Mouse (Mus musculus) ES-CJ7 (cell line): ENCODE results near the gene Adat1.
A peak's percentile ranks its signal among the peaks of the same experiment; 100 is the strongest.

ENCODE experiments used
- DNase-seq: peaks from one replicate; pipeline ENCODE4 v3.0.0; 2011; ENCODE audit warnings: low read depth, low spot score

Gene Adat1

GRCm38 (mm10) chr8:111938076-111938985, 53.8 kb downstream of the Adat1 start:
- DNase-seq, result peak; percentile 88

GRCm38 (mm10) chr8:111937184-111937583, 54.9 kb downstream of the Adat1 start:
- peak; percentile 58 for DNase-seq

- peak; percentile 57 for DNase-seq
Measured at GRCm38 (mm10) chr8:111934201-111934600, 57.9 kb downstream of the Adat1 start.

- DNase-seq, result peak; percentile 99
Measured at GRCm38 (mm10) chr8:111933348-111934076, 58.6 kb downstream of the Adat1 start, which contains the start of gene Tmem231. Gene Tmem231 (minus strand): TSS chr8:111933881.

GRCm38 (mm10) chr8:111932580-111933336, 59.3 kb downstream of the Adat1 start:
- peak; percentile 96 for DNase-seq

- peak; percentile 78 for DNase-seq
Measured at GRCm38 (mm10) chr8:111931721-111932120, 60.4 kb downstream of the Adat1 start.

GRCm38 (mm10) chr8:111929648-111930344, 62.3 kb downstream of the Adat1 start:
- no peak for DNase-seq

- peak; percentile 79 for DNase-seq
Measured at GRCm38 (mm10) chr8:111924976-111925375, 67.1 kb downstream of the Adat1 start.

GRCm38 (mm10) chr8:111923383-111923804, 68.7 kb downstream of the Adat1 start:
- DNase-seq, result peak; percentile 91

GRCm38 (mm10) chr8:111920971-111921370, 71.1 kb downstream of the Adat1 start:
- peak; percentile 78 for DNase-seq

- peak; percentile 89 for DNase-seq
Measured at GRCm38 (mm10) chr8:111919663-111920062, 72.4 kb downstream of the Adat1 start.
